Mouse (Mus musculus) lung, postnatal 25 days (tissue): ENCODE results near the gene Psat1.

Experiments
- DNase-seq: peaks from one replicate; pipeline ENCODE4 v3.0.0; 2022; ENCODE audit warnings: low spot score

Psat1 gene

GRCm38 (mm10) chr19:15947237-15947636 is at the start of gene Psat1:
TSS of gene Psat1 (minus strand) at chr19:15947337.
- no peak for DNase-seq

- no peak for DNase-seq
These were observed 43.0 kb upstream of the Psat1 start for GRCm38 (mm10) chr19:15990102-15990501.

- no peak for DNase-seq
These were observed 38.1 kb upstream of the Psat1 start for GRCm38 (mm10) chr19:15985172-15985713.

DNA sequence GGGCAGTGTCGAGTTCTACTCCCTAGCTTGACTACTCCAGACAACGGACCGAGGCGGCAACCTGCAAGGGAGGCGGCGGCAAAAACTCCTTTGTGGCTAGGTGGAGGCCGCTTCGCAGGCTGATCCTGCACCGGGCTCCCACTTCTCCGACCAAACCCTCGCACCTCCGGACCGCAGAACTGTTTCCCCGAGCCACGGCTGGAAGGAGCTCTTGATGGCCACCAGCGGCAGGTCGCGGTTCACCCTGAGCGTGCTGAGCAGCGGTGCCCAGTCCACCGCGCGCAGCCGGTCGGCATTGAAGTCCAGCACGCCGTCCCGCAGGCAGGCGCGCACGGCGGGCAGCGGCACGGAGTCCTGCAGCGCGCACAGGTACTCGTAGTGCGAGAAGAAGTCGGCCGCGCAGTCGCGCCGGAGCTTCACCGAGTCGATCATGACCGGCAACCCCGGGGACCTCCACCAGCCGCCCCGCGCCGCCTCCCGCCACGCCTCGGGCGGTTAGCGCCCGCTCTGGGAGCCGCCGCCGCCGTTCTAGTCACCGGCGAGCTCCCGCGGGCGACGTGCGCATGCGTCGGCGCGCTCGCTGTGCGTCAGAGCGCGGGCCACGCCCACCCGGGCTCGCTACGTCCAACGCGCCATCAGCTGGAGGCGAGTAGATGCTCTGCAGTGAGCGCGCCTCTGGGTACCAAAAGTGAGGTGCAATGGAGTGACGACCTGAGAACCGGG is 37.5 kb upstream of the Psat1 start, which contains the start of gene Cep78:
Gene Cep78, minus strand, starts transcription at position 541 of the 723 bp plus-strand sequence.
- DNase-seq: peak; percentile 91

DNA sequence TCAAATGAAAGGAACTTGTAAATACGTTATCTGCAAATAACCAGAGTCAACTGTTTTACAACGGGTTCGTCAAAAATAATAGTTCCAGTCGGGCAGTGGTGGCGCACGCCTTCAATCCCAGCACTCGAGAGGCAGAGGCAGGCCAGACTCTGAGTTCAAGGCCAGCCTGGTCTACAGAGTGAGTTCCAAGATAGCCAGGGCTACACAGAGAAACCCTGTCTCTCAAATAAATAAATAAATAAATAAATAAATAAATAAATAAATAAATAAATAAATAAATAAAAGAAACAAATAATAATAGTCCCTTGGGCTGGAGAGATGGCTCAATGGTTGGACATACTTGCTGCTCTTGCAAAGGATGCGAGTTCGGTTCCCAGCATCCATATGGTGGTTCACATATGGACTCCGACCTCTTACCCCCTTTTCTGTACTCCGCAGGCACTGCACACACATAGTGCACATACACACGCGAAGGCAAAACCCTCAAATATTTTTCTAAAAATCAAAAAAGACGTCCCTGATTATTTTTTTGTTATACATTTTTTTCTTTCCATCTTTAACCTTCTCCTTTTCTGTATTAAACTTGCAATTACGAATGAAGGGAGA is 36.7 kb upstream of the Psat1 start:
- DNase-seq: no peak

- no peak for DNase-seq
These were observed 36.0 kb upstream of the Psat1 start for GRCm38 (mm10) chr19:15982926-15983738.

DNA sequence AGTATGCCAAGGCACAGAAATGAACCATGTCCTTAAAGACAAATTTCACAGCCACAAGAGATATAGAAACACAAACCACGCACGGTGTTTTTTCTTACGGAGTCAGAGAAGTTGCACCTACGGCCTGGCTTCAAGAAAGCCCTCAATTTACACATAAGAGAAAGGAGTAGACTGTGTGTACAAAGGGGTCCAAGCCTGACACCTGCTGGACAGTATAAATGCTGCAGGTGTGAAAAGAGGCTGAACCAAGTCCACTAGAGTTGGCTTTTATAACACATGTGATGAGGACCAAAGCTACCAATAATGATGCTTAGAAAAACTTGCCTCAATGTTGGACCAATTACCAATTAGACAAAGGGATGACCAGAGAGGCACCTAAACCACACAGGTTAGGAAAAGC is 34.7 kb upstream of the Psat1 start:
- peak; percentile 65 for DNase-seq

GRCm38 (mm10) chr19:15973365-15973764 is 26.2 kb upstream of the Psat1 start:
- DNase-seq: no peak

DNA sequence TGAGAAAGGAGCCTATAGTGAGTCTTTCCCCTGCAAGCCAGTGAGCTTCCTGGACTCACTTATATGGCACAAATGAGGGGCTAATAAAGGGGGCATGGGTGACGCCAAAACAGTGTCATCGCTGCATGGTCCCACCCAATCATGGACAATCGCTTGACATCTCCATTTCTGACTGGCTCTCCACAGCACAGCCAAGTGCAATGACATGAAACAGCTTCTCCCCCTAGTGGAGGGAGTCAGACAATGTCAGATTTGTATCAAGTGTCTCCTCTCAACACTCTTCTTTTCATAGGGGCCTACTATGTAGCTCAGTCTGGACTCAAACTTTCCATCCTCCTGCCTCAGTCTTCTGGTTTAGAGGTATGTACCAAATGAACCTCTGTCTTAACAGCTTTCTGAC is 17.9 kb upstream of the Psat1 start:
- peak; percentile 69 for DNase-seq

GRCm38 (mm10) chr19:15964533-15964932 is 17.4 kb upstream of the Psat1 start:
- DNase-seq: no peak

- DNase-seq: no peak
These were observed 16.0 kb upstream of the Psat1 start for GRCm38 (mm10) chr19:15963011-15963695.

DNA sequence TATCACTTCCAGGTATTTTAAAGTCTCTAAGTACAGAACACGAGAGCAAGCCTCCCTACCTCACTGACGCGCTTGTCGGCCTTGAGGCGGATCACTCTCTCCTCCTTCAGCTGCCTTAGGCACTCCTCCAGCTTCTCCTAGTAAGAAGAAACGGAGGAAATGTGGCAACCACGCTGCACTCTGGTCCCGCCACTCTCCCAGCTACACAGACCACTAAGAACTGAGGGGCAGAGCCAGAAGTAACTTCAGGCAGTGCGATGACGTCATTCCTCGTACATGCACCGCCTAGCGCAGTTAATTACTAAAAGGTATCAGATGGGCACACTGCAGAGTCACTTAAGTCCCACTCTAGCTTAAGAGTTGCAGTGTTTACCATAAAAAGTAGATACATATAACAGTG is 15.2 kb upstream of the Psat1 start:
- DNase-seq: no peak

DNA sequence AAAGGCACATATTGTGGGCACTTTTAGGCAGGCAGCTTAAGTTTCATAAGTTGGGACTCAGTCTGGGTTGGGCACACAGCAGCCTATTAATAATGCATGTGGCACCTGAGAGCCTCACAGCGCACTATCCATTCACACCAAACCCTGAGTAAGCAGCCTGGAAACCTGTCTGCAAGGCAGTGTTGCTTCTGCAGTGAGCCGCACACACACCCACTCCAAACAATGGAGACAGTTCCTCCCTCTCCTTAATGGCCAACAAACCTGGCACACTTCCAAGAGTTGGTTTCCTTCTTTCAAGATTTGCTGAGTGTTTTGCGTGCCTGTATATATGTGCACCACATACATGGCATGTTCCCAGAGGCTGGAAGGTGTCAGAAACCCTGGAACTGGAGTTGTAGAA is 3.1 kb upstream of the Psat1 start:
- DNase-seq: no peak

GRCm38 (mm10) chr19:15948867-15949266 is 1.7 kb upstream of the Psat1 start:
- DNase-seq: no peak

- no peak for DNase-seq
These were observed 1.3 kb upstream of the Psat1 start for GRCm38 (mm10) chr19:15948426-15948825.

- peak; percentile 28 for DNase-seq
These were observed 474 bp downstream of the Psat1 start for GRCm38 (mm10) chr19:15946663-15947062.

DNA sequence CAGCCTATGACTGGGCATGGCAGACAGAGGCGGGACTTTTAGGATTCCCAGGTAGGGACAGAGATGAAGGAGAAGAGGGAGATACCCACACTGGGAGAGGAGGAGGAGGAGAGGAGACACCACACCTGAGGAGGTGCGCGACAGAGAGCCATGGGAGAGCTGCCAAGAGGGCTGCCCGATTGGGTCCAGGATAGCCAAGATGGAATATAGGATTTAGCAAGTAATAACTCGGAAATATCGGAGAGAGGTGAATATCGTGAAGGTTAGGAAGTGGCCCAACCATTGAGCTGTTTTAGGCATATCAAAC is 4.1 kb downstream of the Psat1 start:
- DNase-seq: no peak

DNA sequence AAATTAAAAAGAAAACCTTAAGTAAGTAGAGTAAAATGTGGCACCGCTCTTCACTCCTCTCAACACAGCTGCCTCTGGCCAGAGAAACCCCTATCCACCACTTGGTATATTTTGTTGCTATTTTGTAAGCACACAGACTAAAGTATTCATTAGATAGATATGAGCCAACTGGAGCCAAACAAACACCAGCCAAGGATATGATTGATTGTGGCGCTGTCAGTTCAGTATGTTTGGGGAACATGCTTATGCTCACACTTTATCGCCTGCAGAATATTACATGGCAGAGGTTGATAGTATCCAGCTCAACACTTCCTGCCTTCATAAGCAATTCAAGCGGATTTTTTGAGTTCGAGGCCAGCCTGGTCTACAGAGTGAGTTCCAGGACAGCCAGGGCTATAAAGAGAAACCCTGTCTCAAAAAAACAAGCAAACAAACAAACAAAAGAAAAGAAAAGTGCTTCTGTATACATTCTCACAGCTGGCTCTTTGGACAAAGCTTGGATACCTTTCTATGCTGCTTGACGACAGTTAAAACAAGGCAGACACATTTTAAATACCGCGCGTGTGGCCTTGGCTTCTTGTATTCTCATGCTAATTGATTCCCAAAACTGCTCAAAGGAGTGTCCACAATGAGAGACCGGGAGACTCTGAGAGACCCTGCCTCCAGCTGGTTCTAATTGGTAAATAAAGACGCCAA is 4.6 kb downstream of the Psat1 start:
- no peak for DNase-seq

DNA sequence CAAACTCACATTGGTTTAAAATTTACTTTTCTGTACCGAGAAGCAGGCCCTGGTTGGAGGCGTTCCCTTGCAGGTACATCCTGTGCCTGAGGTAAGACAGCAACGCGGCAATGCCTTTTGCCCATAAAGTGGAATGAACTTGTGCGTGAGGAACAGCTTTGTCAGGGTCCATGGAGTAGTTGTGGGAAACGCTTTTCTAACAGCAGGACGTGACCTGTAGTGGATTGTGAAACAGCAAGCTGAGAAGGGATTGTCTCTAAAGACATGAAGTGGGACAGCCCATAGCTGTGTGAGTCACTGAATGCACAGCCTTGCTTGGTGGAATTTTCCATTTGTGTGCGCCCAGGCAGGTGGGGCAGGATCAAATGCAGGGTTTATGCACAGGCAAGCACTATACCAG is 5.7 kb downstream of the Psat1 start:
- peak; percentile 35 for DNase-seq

GRCm38 (mm10) chr19:15925719-15926045 is 21.5 kb downstream of the Psat1 start:
- peak; percentile 88 for DNase-seq

GRCm38 (mm10) chr19:15924866-15925718 is 22.0 kb downstream of the Psat1 start:
- peak; percentile 88 for DNase-seq
